Mouse (Mus musculus) heart, embryonic 13.5 days (tissue): Measurements from ENCODE around the gene Anxa2. TPM values are rescaled to one million over a fixed set of nuclear protein-coding genes. Genes with fewer than 3 reads are reported as not detected.
A peak's percentile ranks its signal among the peaks of the same experiment; 100 is the strongest.

Experiments used
- ATAC-seq: fragments of 200-750 bp; cut with Nextera tagmentation; 2 replicates; pipeline ENCODE4 v1.8.0; 2017; ENCODE audit warnings: moderate TSS enrichment; ENCODE audit not compliant: insufficient number of reproducible peaks, low FRiP score, low TSS enrichment; ENCODE audit errors: extremely low read depth
- H3K27ac ChIP-seq: fragments of 300-500 bp; sonication (generic); replicated peaks from 2 replicates; pipeline ENCODE4 v1.5.1; 2015; ENCODE audit warnings: moderate library complexity, mild to moderate bottlenecking, inconsistent platforms
- H3K27me3 ChIP-seq: fragments of 300-500 bp; sonication (generic); replicated peaks from 2 replicates; pipeline ENCODE4 v1.6.1; 2015; ENCODE audit warnings: mild to moderate bottlenecking, inconsistent platforms
- H3K36me3 ChIP-seq: fragments of 300-500 bp; sonication (generic); 2 replicates; pipeline ENCODE4 v1.6.1; 2015; ENCODE audit warnings: mild to moderate bottlenecking, inconsistent platforms
- H3K4me1 ChIP-seq: fragments of 300-500 bp; sonication (generic); 2 replicates; pipeline ENCODE4 v1.6.1; 2015; ENCODE audit warnings: inconsistent platforms
- H3K4me2 ChIP-seq: fragments of 300-500 bp; sonication (generic); 2 replicates; pipeline ENCODE4 v1.6.1; 2015; ENCODE audit warnings: inconsistent platforms, mild to moderate bottlenecking, moderate library complexity
- H3K4me3 ChIP-seq: fragments of 300-500 bp; sonication (generic); 2 replicates; pipeline ENCODE4 v1.5.1; 2015; ENCODE audit warnings: moderate library complexity, mild to moderate bottlenecking, inconsistent platforms
- H3K9ac ChIP-seq: fragments of 300-500 bp; sonication (generic); 2 replicates; pipeline ENCODE4 v1.6.1; 2015; ENCODE audit warnings: inconsistent platforms, mild to moderate bottlenecking, moderate library complexity
- H3K9me3 ChIP-seq: fragments of 300-500 bp; sonication (generic); 2 replicates; pipeline ENCODE4 v1.6.1; 2016; ENCODE audit warnings: inconsistent platforms
- WGBS: fragments of 180-500 bp; shearing (Covaris S2); methylation state at CpG from one replicate; pipeline ENCODE4 v1.1.7; 2015; ENCODE audit warnings: mixed read lengths; 5-methylcytosine and 5-hydroxymethylcytosine counted together
- polyA plus RNA-seq: library from polyadenylated mRNA; unstranded; fragments of >200 nt; fragmentation: Nextera tagmentation; extraction: Ambion mirVana; gene quantifications from 2 replicates; pipeline ENCODE4 v1.2.1, GENCODE M21; 2015

The Anxa2 gene
- polyA plus RNA-seq, 1 experiment from 2014 or later: 450 TPM

GRCm38 (mm10) chr9:69480344-69480743 is 26.9 kb downstream of the Anxa2 start:
- Histone ChIP-seq H3K9ac (no peak overlapping the region), H3K4me1 (peaks cover 54% of the 10 kb centered on the region), H3K9me3 (no peaks in the 10 kb centered on the region), H3K4me2 (no peak overlapping the region), H3K27me3 (no peaks in the 10 kb centered on the region), H3K36me3 (peaks cover 94% of the 10 kb centered on the region), H3K4me3 (no peak overlapping the region), H3K27ac (no peak overlapping the region)
- WGBS: 2% methylated on average over 1 of the region's 1 CpGs
- ATAC-seq: no peak

GRCm38 (mm10) chr9:69483811-69484210 is 30.4 kb downstream of the Anxa2 start:
- Histone ChIP-seq H3K9me3 (no peaks in the 10 kb centered on the region), H3K4me3 (no peak overlapping the region), H3K9ac (no peak overlapping the region), H3K27ac (no peak overlapping the region), H3K27me3 (no peaks in the 10 kb centered on the region), H3K4me2 (no peak overlapping the region), H3K36me3 (peaks cover 96% of the 10 kb centered on the region), H3K4me1 (peaks cover 37% of the 10 kb centered on the region)
- ATAC-seq: no peak
- WGBS: 58% methylated on average over 12 of the region's 12 CpGs

GRCm38 (mm10) chr9:69486140-69486539 is 32.7 kb downstream of the Anxa2 start:
- H3K36me3 ChIP-seq: peaks cover 99% of the 10 kb centered on the region
- H3K9ac ChIP-seq: no peak overlapping the region
- no peak overlapping the region for H3K27ac ChIP-seq
- no peaks in the 10 kb centered on the region for H3K9me3 ChIP-seq
- H3K27me3 ChIP-seq: no peaks in the 10 kb centered on the region
- no peak for ATAC-seq
- H3K4me3 ChIP-seq: no peak overlapping the region
- no peak overlapping the region for H3K4me2 ChIP-seq
- peaks cover 29% of the 10 kb centered on the region for H3K4me1 ChIP-seq
- 73% methylated on average over 8 of the region's 8 CpGs for WGBS

- WGBS: 11% methylated on average over 8 of the region's 8 CpGs
- H3K27me3 ChIP-seq: no peaks in the 10 kb centered on the region
- no peak overlapping the region for H3K4me3 ChIP-seq
- peaks cover 100% of the 10 kb centered on the region for H3K36me3 ChIP-seq
- H3K4me2 ChIP-seq: 0 out of 2 replicates have a peak overlapping the region, but pooled peaks have one; percentile 18
- H3K9ac ChIP-seq: 0 out of 2 replicates have a peak overlapping the region, but pooled peaks have one; percentile 47
- peaks cover 23% of the 10 kb centered on the region for H3K4me1 ChIP-seq
- H3K27ac ChIP-seq: peak overlapping the region; percentile 74
- ATAC-seq: no peak
- peaks cover 11% of the 10 kb centered on the region for H3K9me3 ChIP-seq
Observed at GRCm38 (mm10) chr9:69488510-69488909, 35.1 kb downstream of the Anxa2 start.

GRCm38 (mm10) chr9:69488972-69489371 is 35.6 kb downstream of the Anxa2 start:
- Histone ChIP-seq H3K9ac (0 out of 2 replicates have a peak overlapping the region, but pooled peaks have one; percentile 47), H3K27me3 (no peaks in the 10 kb centered on the region), H3K27ac (peak overlapping the region; percentile 74), H3K4me1 (peaks cover 20% of the 10 kb centered on the region), H3K9me3 (peaks cover 13% of the 10 kb centered on the region), H3K4me3 (no peak overlapping the region), H3K4me2 (0 out of 2 replicates have a peak overlapping the region, but pooled peaks have one; percentile 18), H3K36me3 (peaks cover 100% of the 10 kb centered on the region)
- ATAC-seq: no peak
- 19% methylated on average over 5 of the region's 5 CpGs for WGBS

GRCm38 (mm10) chr9:69492809-69493208 is 39.4 kb downstream of the Anxa2 start:
- no peak overlapping the region for H3K4me3 ChIP-seq
- peaks cover 15% of the 10 kb centered on the region for H3K4me1 ChIP-seq
- H3K9me3 ChIP-seq: peaks cover 13% of the 10 kb centered on the region
- H3K4me2 ChIP-seq: no peak overlapping the region
- H3K27ac ChIP-seq: no peak overlapping the region
- H3K36me3 ChIP-seq: peaks cover 69% of the 10 kb centered on the region
- no peak for ATAC-seq
- no peaks in the 10 kb centered on the region for H3K27me3 ChIP-seq
- 97% methylated on average over 6 of the region's 6 CpGs for WGBS
- no peak overlapping the region for H3K9ac ChIP-seq

GRCm38 (mm10) chr9:69502504-69502903 is 49.1 kb downstream of the Anxa2 start:
- no peaks in the 10 kb centered on the region for H3K36me3 ChIP-seq
- no peak overlapping the region for H3K27ac ChIP-seq
- ATAC-seq: no peak
- no peak overlapping the region for H3K9ac ChIP-seq
- WGBS: 26% methylated on average over 6 of the region's 6 CpGs
- H3K4me1 ChIP-seq: 0 out of 2 replicates have a peak, but pooled peaks cover 3% of the 10 kb centered on the region
- no peak overlapping the region for H3K4me3 ChIP-seq
- no peak overlapping the region for H3K4me2 ChIP-seq
- H3K27me3 ChIP-seq: peaks cover 25% of the 10 kb centered on the region
- H3K9me3 ChIP-seq: no peaks in the 10 kb centered on the region

GRCm38 (mm10) chr9:69505611-69506010 is 52.2 kb downstream of the Anxa2 start:
- no peak for ATAC-seq
- WGBS: 13% methylated on average over 7 of the region's 7 CpGs

GRCm38 (mm10) chr9:69507206-69507605 is 53.8 kb downstream of the Anxa2 start:
- Histone ChIP-seq H3K4me3 (no peak overlapping the region), H3K9me3 (no peaks in the 10 kb centered on the region), H3K27me3 (peaks cover 37% of the 10 kb centered on the region), H3K4me1 (0 out of 2 replicates have a peak, but pooled peaks cover 3% of the 10 kb centered on the region), H3K36me3 (no peaks in the 10 kb centered on the region), H3K27ac (no peak overlapping the region), H3K9ac (no peak overlapping the region), H3K4me2 (no peak overlapping the region)
- WGBS: 47% methylated on average over 11 of the region's 11 CpGs
- ATAC-seq: no peak

More at GRCm38 (mm10) chr9:69505611-69506010, 52.2 kb downstream of the Anxa2 start:
- Histone ChIP-seq H3K27me3 (peaks cover 37% of the 10 kb centered on the region), H3K9me3 (no peaks in the 10 kb centered on the region), H3K4me3 (no peak overlapping the region), H3K36me3 (no peaks in the 10 kb centered on the region), H3K9ac (no peak overlapping the region), H3K4me1 (0 out of 2 replicates have a peak, but pooled peaks cover 3% of the 10 kb centered on the region), H3K4me2 (no peak overlapping the region), H3K27ac (no peak overlapping the region)

- Histone ChIP-seq H3K4me1 (0 out of 2 replicates have a peak, but pooled peaks cover 3% of the 10 kb centered on the region), H3K36me3 (no peaks in the 10 kb centered on the region), H3K9ac (no peak overlapping the region), H3K9me3 (no peaks in the 10 kb centered on the region), H3K4me2 (no peak overlapping the region), H3K27ac (no peak overlapping the region), H3K4me3 (no peak overlapping the region), H3K27me3 (peaks cover 35% of the 10 kb centered on the region)
- WGBS: 65% methylated on average over 8 of the region's 8 CpGs
- no peak for ATAC-seq
Observed at GRCm38 (mm10) chr9:69508016-69508415, 54.6 kb downstream of the Anxa2 start.

GRCm38 (mm10) chr9:69511881-69512590 is 58.6 kb downstream of the Anxa2 start:
- Histone ChIP-seq H3K4me3 (no peak overlapping the region), H3K27me3 (peaks cover 21% of the 10 kb centered on the region), H3K9me3 (no peaks in the 10 kb centered on the region), H3K4me1 (0 out of 2 replicates have a peak, but pooled peaks cover 3% of the 10 kb centered on the region), H3K36me3 (no peaks in the 10 kb centered on the region), H3K4me2 (no peak overlapping the region), H3K9ac (no peak overlapping the region), H3K27ac (no peak overlapping the region)
- ATAC-seq: no peak
- 39% methylated on average over 11 of the region's 11 CpGs for WGBS

GRCm38 (mm10) chr9:69512726-69513125 is 59.3 kb downstream of the Anxa2 start:
- Histone ChIP-seq H3K4me1 (peaks cover 5% of the 10 kb centered on the region), H3K4me3 (no peak overlapping the region), H3K27ac (no peak overlapping the region), H3K27me3 (peaks cover 14% of the 10 kb centered on the region; the same call in 1 of the 2 replicates), H3K4me2 (no peak overlapping the region), H3K9me3 (no peaks in the 10 kb centered on the region), H3K36me3 (no peaks in the 10 kb centered on the region), H3K9ac (no peak overlapping the region)
- ATAC-seq: no peak
- WGBS: 86% methylated on average over 1 of the region's 1 CpGs
